Mouse (Mus musculus): ENCODE results near the gene Slc35e4.
"Not testable (repeated sequence)": the region's sequence is repeated elsewhere in the genome, so short reads cannot be mapped to it uniquely, and the experiment has no call there.

Slc35e4 gene

GRCm38 (mm10) chr11:3914109-3914840 lies at the start of gene Slc35e4:
Slc35e4 (minus strand) TSS chr11:3914664.
- in situ Hi-C loops (cut with MboI, MseI), result no loop called here

GRCm38 (mm10) chr11:3963610-3964415 lies 49.3 kb upstream of the Slc35e4 start, which contains the start of gene Pes1:
Pes1 (plus strand) TSS chr11:3963975.
- in situ Hi-C loops (cut with MboI, MseI), result no loop called here

GRCm38 (mm10) chr11:3963155-3963554 lies 48.7 kb upstream of the Slc35e4 start:
- in situ Hi-C loops (cut with MboI, MseI), result no loop called here

- in situ Hi-C loops (cut with MboI, MseI), result no loop called here
Observed at GRCm38 (mm10) chr11:3961761-3962160, 47.3 kb upstream of the Slc35e4 start.

- in situ Hi-C loops (cut with MboI, MseI), result no loop called here
Observed at GRCm38 (mm10) chr11:3960901-3961300, 46.4 kb upstream of the Slc35e4 start.

GRCm38 (mm10) chr11:3955371-3955770 lies 40.9 kb upstream of the Slc35e4 start:
- in situ Hi-C loops (cut with MboI, MseI), result not testable (repeated sequence)

- in situ Hi-C loops (cut with MboI, MseI), result not testable (repeated sequence)
Observed at GRCm38 (mm10) chr11:3954876-3955275, 40.4 kb upstream of the Slc35e4 start.

GRCm38 (mm10) chr11:3946386-3946785 lies 31.9 kb upstream of the Slc35e4 start:
- in situ Hi-C loops (cut with MboI, MseI), result no loop called here

- in situ Hi-C loops (cut with MboI, MseI), result no loop called here
Observed at GRCm38 (mm10) chr11:3941371-3941770, 26.9 kb upstream of the Slc35e4 start.

GRCm38 (mm10) chr11:3937321-3937874 lies 22.9 kb upstream of the Slc35e4 start:
- in situ Hi-C loops (cut with MboI, MseI), result no loop called here

- in situ Hi-C loops (cut with MboI, MseI), result no loop called here
Observed at GRCm38 (mm10) chr11:3936318-3936717, 21.9 kb upstream of the Slc35e4 start.

- in situ Hi-C loops (cut with MboI, MseI), result no loop called here
Observed at GRCm38 (mm10) chr11:3935135-3935534, 20.7 kb upstream of the Slc35e4 start.

GRCm38 (mm10) chr11:3933756-3934285 lies 19.4 kb upstream of the Slc35e4 start:
- in situ Hi-C loops (cut with MboI, MseI), result no loop called here

- in situ Hi-C loops (cut with MboI, MseI), result no loop called here
Observed at GRCm38 (mm10) chr11:3931511-3932211, 17.2 kb upstream of the Slc35e4 start, which contains the start of gene Tcn2. Tcn2 (minus strand) TSS chr11:3932159.

GRCm38 (mm10) chr11:3930931-3931330 lies 16.5 kb upstream of the Slc35e4 start:
- in situ Hi-C loops (cut with MboI, MseI), result no loop called here

GRCm38 (mm10) chr11:3930019-3930418 lies 15.6 kb upstream of the Slc35e4 start:
- in situ Hi-C loops (cut with MboI, MseI), result no loop called here

GRCm38 (mm10) chr11:3925916-3926315 lies 11.5 kb upstream of the Slc35e4 start:
- in situ Hi-C loops (cut with MboI, MseI), result no loop called here

GRCm38 (mm10) chr11:3922731-3923130 lies 8.3 kb upstream of the Slc35e4 start:
- in situ Hi-C loops (cut with MboI, MseI), result no loop called here

GRCm38 (mm10) chr11:3922115-3922514 lies 7.7 kb upstream of the Slc35e4 start:
- in situ Hi-C loops (cut with MboI, MseI), result no loop called here

GRCm38 (mm10) chr11:3921281-3921850 lies 6.9 kb upstream of the Slc35e4 start:
- in situ Hi-C loops (cut with MboI, MseI), result no loop called here

- in situ Hi-C loops (cut with MboI, MseI), result no loop called here
Observed at GRCm38 (mm10) chr11:3920476-3920875, 6.0 kb upstream of the Slc35e4 start.
